ENCODE assay signal across 22 mouse cellular contexts in genomic region chr17:35276304-35276864, GRCm38 (mm10). TPM values are rescaled to one million over a fixed set of nuclear protein-coding genes. Genes with fewer than 3 reads are reported as not detected.
DNase-seq lines count a peak whose midpoint lies in the region; ATAC-seq and TF ChIP-seq lines count a peak whose summit lies in the region.
"Had no signal": no experiment of that assay in that cellular context is flagged by ENCODE, and none has a peak within 500 bp of the region (broad histone marks: within the 10 kb centered on the region; RNA-seq: fewer than 3 reads in every experiment).

No protein-coding gene starts in this region.

- H3K27me3 ChIP-seq in forebrain, embryonic 12.5 days: peaks cover 20% of the 10 kb centered on the region
- H3K27me3 ChIP-seq in forebrain, embryonic 10.5 days (ENCODE audit: poor library complexity, severe bottlenecking): peaks cover 21% of the 10 kb centered on the region
- H3K27me3 ChIP-seq in midbrain, embryonic 13.5 days: peaks cover 24% of the 10 kb centered on the region
- peaks cover 26% of the 10 kb centered on the region for H3K27me3 ChIP-seq in midbrain, embryonic 10.5 days (ENCODE audit: low read depth, poor library complexity, severe bottlenecking)
- H3K27me3 ChIP-seq in limb, embryonic 10.5 days (ENCODE audit: low read depth, poor library complexity, severe bottlenecking): peaks cover 28% of the 10 kb centered on the region
- no peaks in the 10 kb centered on the region for H3K27me3 ChIP-seq in stomach, postnatal 0 days (ENCODE audit: control insufficient read depth, insufficient read depth, low read length)
- H3K27me3 ChIP-seq: CH12.LX had no signal

- H3K27ac ChIP-seq in forebrain, embryonic 12.5 days: no peak overlapping the region
- no peak overlapping the region for H3K27ac ChIP-seq in forebrain, embryonic 10.5 days
- no peak overlapping the region for H3K27ac ChIP-seq in midbrain, embryonic 13.5 days
- H3K27ac ChIP-seq in midbrain, embryonic 10.5 days (replicated peaks): no peak overlapping the region
- H3K27ac ChIP-seq in limb, embryonic 10.5 days: no peak overlapping the region
- no peak overlapping the region for H3K27ac ChIP-seq in stomach, postnatal 0 days (replicated peaks)
- H3K27ac ChIP-seq: embryonic facial prominence, embryonic 15.5 days; layer of hippocampus, adult 2 months had no signal

- ATAC-seq in forebrain, embryonic 12.5 days (ENCODE audit: low FRiP score): no peak
- ATAC-seq in midbrain, embryonic 13.5 days: no peak
- peak; percentile 48; the same call in 1 of the 2 replicates for ATAC-seq in stomach, postnatal 0 days (ENCODE audit: low FRiP score, low TSS enrichment)
- ATAC-seq: activated CD4-positive, CD25-positive, alpha-beta regulatory T cell, adult 4 months had no signal

- no peaks in the 10 kb centered on the region for H3K36me3 ChIP-seq in forebrain, embryonic 12.5 days (replicated peaks)
- no peaks in the 10 kb centered on the region for H3K36me3 ChIP-seq in forebrain, embryonic 10.5 days (replicated peaks)
- no peaks in the 10 kb centered on the region for H3K36me3 ChIP-seq in midbrain, embryonic 13.5 days
- H3K36me3 ChIP-seq in midbrain, embryonic 10.5 days: no peaks in the 10 kb centered on the region
- no peaks in the 10 kb centered on the region for H3K36me3 ChIP-seq in limb, embryonic 10.5 days
- no peaks in the 10 kb centered on the region for H3K36me3 ChIP-seq in stomach, postnatal 0 days (ENCODE audit: control insufficient read depth, insufficient read depth, low read length)
- H3K36me3 ChIP-seq: embryonic facial prominence, embryonic 15.5 days; heart, embryonic 12.5 days had no signal

- no peak for TF ChIP-seq EP300 in stomach, postnatal 0 days (optimal IDR thresholded peaks at IDR 0.05)

- WGBS in forebrain, embryonic 12.5 days: 27% methylated on average over 13 of the region's 13 CpGs
- 28% methylated on average over 13 of the region's 13 CpGs for WGBS in forebrain, embryonic 10.5 days
- WGBS in midbrain, embryonic 13.5 days: 24% methylated on average over 13 of the region's 13 CpGs
- 27% methylated on average over 13 of the region's 13 CpGs for WGBS in midbrain, embryonic 10.5 days
- 17% methylated on average over 13 of the region's 13 CpGs for WGBS in limb, embryonic 10.5 days
- WGBS in stomach, postnatal 0 days: 13% methylated on average over 13 of the region's 13 CpGs

- no peak overlapping the region for H3K4me2 ChIP-seq in forebrain, embryonic 12.5 days
- H3K4me2 ChIP-seq in midbrain, embryonic 13.5 days (replicated peaks): 0 out of 2 replicates have a peak overlapping the region, but pooled peaks have one; percentile 22
- H3K4me2 ChIP-seq in stomach, postnatal 0 days (replicated peaks; ENCODE audit: low read depth): no peak overlapping the region
- H3K4me2 ChIP-seq: embryonic facial prominence, embryonic 15.5 days; heart, embryonic 12.5 days; liver, embryonic 11.5 days had no signal

- DNase-seq in forebrain, embryonic 10.5 days (ENCODE audit: extremely low spot score, low spot score): no peak
- no peak for DNase-seq in midbrain, embryonic 10.5 days (ENCODE audit: low spot score)
- DNase-seq in limb, embryonic 10.5 days (ENCODE audit: low spot score): peak; percentile 33
- peak; percentile 40 for DNase-seq in stomach, postnatal 0 days (ENCODE audit: low spot score)
- DNase-seq in ovary, postnatal 14 days (ENCODE audit: low spot score): no peak
- no peak for DNase-seq in thymus, postnatal 36 days
- DNase-seq: adrenal gland, postnatal 14 days; cerebellum, adult 2 months; heart, postnatal 4 days; kidney, adult 18-20 months; kidney, postnatal 10 days; thymus, postnatal 4 days had no signal

- no peaks in the 10 kb centered on the region for H3K9me3 ChIP-seq in forebrain, embryonic 12.5 days
- H3K9me3 ChIP-seq in forebrain, embryonic 10.5 days: no peaks in the 10 kb centered on the region
- no peaks in the 10 kb centered on the region for H3K9me3 ChIP-seq in midbrain, embryonic 13.5 days
- no peaks in the 10 kb centered on the region for H3K9me3 ChIP-seq in midbrain, embryonic 10.5 days (replicated peaks)
- H3K9me3 ChIP-seq in limb, embryonic 10.5 days (replicated peaks): no peaks in the 10 kb centered on the region
- H3K9me3 ChIP-seq in stomach, postnatal 0 days (ENCODE audit: control insufficient read depth, low read length): no peaks in the 10 kb centered on the region
- H3K9me3 ChIP-seq: embryonic facial prominence, embryonic 15.5 days had no signal

- TF ChIP-seq CTCF in stomach, postnatal 0 days (IDR thresholded peaks at IDR 0.05; ENCODE audit: low read depth): no peak

- no peak overlapping the region for H3K4me3 ChIP-seq in forebrain, embryonic 12.5 days (replicated peaks)
- H3K4me3 ChIP-seq in forebrain, embryonic 10.5 days: no peak overlapping the region
- no peak overlapping the region for H3K4me3 ChIP-seq in midbrain, embryonic 13.5 days (replicated peaks)
- no peak overlapping the region for H3K4me3 ChIP-seq in midbrain, embryonic 10.5 days
- H3K4me3 ChIP-seq in limb, embryonic 10.5 days: no peak overlapping the region
- no peak overlapping the region for H3K4me3 ChIP-seq in stomach, postnatal 0 days (ENCODE audit: low read depth, low read length)
- H3K4me3 ChIP-seq: embryonic facial prominence, embryonic 15.5 days; heart, embryonic 12.5 days; layer of hippocampus, adult 2 months had no signal

- H3K9ac ChIP-seq in forebrain, embryonic 12.5 days: peak overlapping the region; percentile 9; the same call in 1 of the 2 replicates
- H3K9ac ChIP-seq in midbrain, embryonic 13.5 days (replicated peaks): 0 out of 2 replicates have a peak overlapping the region, but pooled peaks have one; percentile 10
- no peak overlapping the region for H3K9ac ChIP-seq in stomach, postnatal 0 days (ENCODE audit: low read length)
- H3K9ac ChIP-seq: embryonic facial prominence, embryonic 15.5 days; heart, embryonic 12.5 days had no signal

- H3K4me1 ChIP-seq in forebrain, embryonic 12.5 days: no peaks in the 10 kb centered on the region
- no peaks in the 10 kb centered on the region for H3K4me1 ChIP-seq in forebrain, embryonic 10.5 days
- H3K4me1 ChIP-seq in midbrain, embryonic 13.5 days (replicated peaks): no peaks in the 10 kb centered on the region
- H3K4me1 ChIP-seq in midbrain, embryonic 10.5 days: peaks cover 7% of the 10 kb centered on the region; the same call in 1 of the 2 replicates
- 0 out of 2 replicates have a peak, but pooled peaks cover 3% of the 10 kb centered on the region for H3K4me1 ChIP-seq in limb, embryonic 10.5 days
- no peaks in the 10 kb centered on the region for H3K4me1 ChIP-seq in stomach, postnatal 0 days (replicated peaks; ENCODE audit: control insufficient read depth, insufficient read depth)
- H3K4me1 ChIP-seq: embryonic facial prominence, embryonic 15.5 days; heart, embryonic 12.5 days had no signal

RNA-seq across cellular contexts. Expression of gene H2-D1, which starts 13.9 kb away (rescaled TPM):
- polyA plus RNA-seq in forebrain, embryonic 12.5 days (2016; fragmentation: Nextera tagmentation; extraction: Ambion mirVana): 37.2 and 39.2 TPM in 2 replicates
- 57.8 and 58.6 TPM in 2 replicates for polyA plus RNA-seq in forebrain, embryonic 10.5 days (2016; fragmentation: Nextera tagmentation; extraction: Ambion mirVana)
- 49.5 and 52.5 TPM in 2 replicates for polyA plus RNA-seq in midbrain, embryonic 13.5 days (2015; fragmentation: Nextera tagmentation; extraction: Ambion mirVana)
- 55.3 and 61.1 TPM in 2 replicates for polyA plus RNA-seq in midbrain, embryonic 10.5 days (2016; fragmentation: Nextera tagmentation; extraction: Ambion mirVana)
- 21.4 and 23.1 TPM in 2 replicates for polyA plus RNA-seq in limb, embryonic 10.5 days (2016; fragmentation: Nextera tagmentation; extraction: Ambion mirVana)
- 303 and 307 TPM in 2 replicates for polyA plus RNA-seq in stomach, postnatal 0 days (2015; fragmentation: Nextera tagmentation; extraction: Ambion mirVana)

RNA-seq across cellular contexts. Expression of gene Ddx39b, which starts 34.8 kb away (rescaled TPM):
- polyA plus RNA-seq in forebrain, embryonic 12.5 days (2016; fragmentation: Nextera tagmentation; extraction: Ambion mirVana): 614 and 623 TPM in 2 replicates
- polyA plus RNA-seq in forebrain, embryonic 10.5 days (2016; fragmentation: Nextera tagmentation; extraction: Ambion mirVana): 757 and 759 TPM in 2 replicates
- polyA plus RNA-seq in midbrain, embryonic 13.5 days (2015; fragmentation: Nextera tagmentation; extraction: Ambion mirVana): 460 and 465 TPM in 2 replicates
- polyA plus RNA-seq in midbrain, embryonic 10.5 days (2016; fragmentation: Nextera tagmentation; extraction: Ambion mirVana): 682 and 724 TPM in 2 replicates
- polyA plus RNA-seq in limb, embryonic 10.5 days (2016; fragmentation: Nextera tagmentation; extraction: Ambion mirVana): 749 and 792 TPM in 2 replicates
- 143 and 145 TPM in 2 replicates for polyA plus RNA-seq in stomach, postnatal 0 days (2015; fragmentation: Nextera tagmentation; extraction: Ambion mirVana)

RNA-seq across cellular contexts. Expression of gene Nfkbil1, which starts 40.8 kb away (rescaled TPM):
- 11.0 and 12.9 TPM in 2 replicates for polyA plus RNA-seq in forebrain, embryonic 12.5 days (2016; fragmentation: Nextera tagmentation; extraction: Ambion mirVana)
- 10.0 and 11.5 TPM in 2 replicates for polyA plus RNA-seq in forebrain, embryonic 10.5 days (2016; fragmentation: Nextera tagmentation; extraction: Ambion mirVana)
- 8.3 and 11.0 TPM in 2 replicates for polyA plus RNA-seq in midbrain, embryonic 13.5 days (2015; fragmentation: Nextera tagmentation; extraction: Ambion mirVana)
- 9.9 and 11.7 TPM in 2 replicates for polyA plus RNA-seq in midbrain, embryonic 10.5 days (2016; fragmentation: Nextera tagmentation; extraction: Ambion mirVana)
- 10.7 and 12.1 TPM in 2 replicates for polyA plus RNA-seq in limb, embryonic 10.5 days (2016; fragmentation: Nextera tagmentation; extraction: Ambion mirVana)
- 7.4 and 7.5 TPM in 2 replicates for polyA plus RNA-seq in stomach, postnatal 0 days (2015; fragmentation: Nextera tagmentation; extraction: Ambion mirVana)

RNA-seq across cellular contexts. Expression of gene Atp6v1g2, which starts 42.9 kb away (rescaled TPM):
- 16.2 and 17.3 TPM in 2 replicates for polyA plus RNA-seq in forebrain, embryonic 12.5 days (2016; fragmentation: Nextera tagmentation; extraction: Ambion mirVana)
- polyA plus RNA-seq in forebrain, embryonic 10.5 days (2016; fragmentation: Nextera tagmentation; extraction: Ambion mirVana): 7.0 and 7.7 TPM in 2 replicates
- polyA plus RNA-seq in midbrain, embryonic 13.5 days (2015; fragmentation: Nextera tagmentation; extraction: Ambion mirVana): 41.6 and 43.0 TPM in 2 replicates
- polyA plus RNA-seq in midbrain, embryonic 10.5 days (2016; fragmentation: Nextera tagmentation; extraction: Ambion mirVana): 9.7 and 11.8 TPM in 2 replicates
- 4.5 and 5.2 TPM in 2 replicates for polyA plus RNA-seq in limb, embryonic 10.5 days (2016; fragmentation: Nextera tagmentation; extraction: Ambion mirVana)
- polyA plus RNA-seq in stomach, postnatal 0 days (2015; fragmentation: Nextera tagmentation; extraction: Ambion mirVana): 3.0 and 3.6 TPM in 2 replicates

RNA-seq across cellular contexts. Expression of gene H2-Q1, which starts 43.8 kb away (rescaled TPM):
- not detected in 2 replicates for polyA plus RNA-seq in forebrain, embryonic 12.5 days (2016; fragmentation: Nextera tagmentation; extraction: Ambion mirVana)
- polyA plus RNA-seq in forebrain, embryonic 10.5 days (2016; fragmentation: Nextera tagmentation; extraction: Ambion mirVana): not detected in 2 replicates
- 0.11 and 0.17 TPM in 2 replicates for polyA plus RNA-seq in midbrain, embryonic 13.5 days (2015; fragmentation: Nextera tagmentation; extraction: Ambion mirVana)
- polyA plus RNA-seq in midbrain, embryonic 10.5 days (2016; fragmentation: Nextera tagmentation; extraction: Ambion mirVana): not detected in 2 replicates
- not detected in 2 replicates for polyA plus RNA-seq in limb, embryonic 10.5 days (2016; fragmentation: Nextera tagmentation; extraction: Ambion mirVana)
- not detected in 2 replicates for polyA plus RNA-seq in stomach, postnatal 0 days (2015; fragmentation: Nextera tagmentation; extraction: Ambion mirVana)
- polyA plus RNA-seq: activated CD4-positive, CD25-positive, alpha-beta regulatory T cell, adult 4 months; embryonic facial prominence, embryonic 15.5 days; forebrain, embryonic 11.5 days; spleen, adult 2 months had no signal

Comparison
In these comparisons a context has a peak if more than half of its experiments do, and no peak if none do; other contexts are left out.
1. DNase-seq: peak in limb, embryonic 10.5 days (single experiment) and stomach, postnatal 0 days (single experiment); none in forebrain, embryonic 10.5 days (single experiment), midbrain, embryonic 10.5 days (single experiment), ovary, postnatal 14 days (single experiment) and thymus, postnatal 36 days (0 of 2).